Mouse (Mus musculus) ovary, postnatal 36 days (tissue): Measurements from ENCODE around the gene Morf4l2.
"Not testable (repeated sequence)": the region's sequence is repeated elsewhere in the genome, so short reads cannot be mapped to it uniquely, and the experiment has no call there.

Source experiments
- DNase-seq: peaks from one replicate; pipeline ENCODE4 v3.0.0; 2022; ENCODE audit warnings: low spot score, mixed read lengths

The Morf4l2 gene

DNA sequence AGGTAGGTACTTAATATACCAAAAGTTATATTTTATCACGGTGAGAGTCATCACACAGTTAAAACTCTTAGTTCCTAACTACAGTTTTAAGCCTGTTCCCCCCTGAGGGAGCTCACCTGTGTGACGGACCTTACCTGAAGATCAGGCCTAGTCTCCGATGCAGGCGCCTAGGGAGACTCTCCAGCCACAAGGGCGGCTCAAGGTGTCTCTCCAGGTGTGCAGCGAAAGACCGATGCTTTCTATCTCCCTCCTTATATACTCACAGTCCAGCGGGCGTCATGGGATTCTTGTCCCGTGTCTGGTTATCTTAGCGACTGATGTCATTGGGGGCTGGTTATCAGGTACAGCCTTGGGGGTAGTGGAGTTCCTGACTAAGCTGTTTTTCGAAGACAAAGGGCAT lies at the start of gene Morf4l2:
Morf4l2 (minus strand) TSS at position 232 of the 400 bp plus-strand sequence.
- DNase-seq, result no peak

DNA sequence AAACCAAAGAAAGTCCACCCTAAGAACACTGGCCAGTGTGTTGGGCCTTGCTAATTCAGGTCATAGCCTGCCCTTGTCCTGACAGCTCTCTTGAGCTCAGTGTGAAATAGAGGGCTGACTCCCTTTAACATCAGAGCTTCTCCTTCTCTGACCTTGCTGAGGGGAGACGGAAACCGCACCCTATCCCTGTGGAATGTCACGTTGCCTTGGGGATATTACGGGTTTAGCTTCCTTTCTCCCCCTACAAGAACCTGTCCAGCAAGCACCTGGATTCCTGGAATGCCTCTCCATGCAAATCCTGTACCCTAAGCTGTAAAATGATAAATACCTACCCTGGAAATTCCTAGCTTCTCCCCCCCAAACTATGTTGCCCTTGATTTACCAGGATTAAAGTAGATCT lies 46.0 kb upstream of the Morf4l2 start:
- no peak for DNase-seq

DNA sequence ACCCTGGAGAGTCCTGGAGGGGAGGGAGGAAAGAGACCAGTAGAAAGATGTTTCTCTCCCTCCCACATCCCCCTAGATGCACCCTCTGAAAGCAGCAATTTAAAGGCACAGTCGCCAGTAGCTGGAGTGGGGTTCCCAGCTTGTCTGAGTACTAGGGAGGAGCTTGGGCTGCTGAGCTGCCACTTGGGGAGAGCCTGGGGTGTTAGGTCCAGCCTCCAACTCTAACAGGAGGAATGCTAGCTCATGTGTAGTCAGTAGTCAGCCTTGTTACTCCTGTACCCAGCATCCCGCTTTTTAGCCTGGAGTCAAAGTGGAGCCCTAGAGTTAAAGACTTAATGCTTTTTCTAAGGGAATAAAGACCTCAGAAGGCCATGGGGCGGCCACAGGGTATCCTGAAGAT lies 36.6 kb upstream of the Morf4l2 start, which contains the start of gene Glra4:
Glra4 (minus strand) TSS at position 101 of the 400 bp plus-strand sequence.
- DNase-seq, result no peak

DNA sequence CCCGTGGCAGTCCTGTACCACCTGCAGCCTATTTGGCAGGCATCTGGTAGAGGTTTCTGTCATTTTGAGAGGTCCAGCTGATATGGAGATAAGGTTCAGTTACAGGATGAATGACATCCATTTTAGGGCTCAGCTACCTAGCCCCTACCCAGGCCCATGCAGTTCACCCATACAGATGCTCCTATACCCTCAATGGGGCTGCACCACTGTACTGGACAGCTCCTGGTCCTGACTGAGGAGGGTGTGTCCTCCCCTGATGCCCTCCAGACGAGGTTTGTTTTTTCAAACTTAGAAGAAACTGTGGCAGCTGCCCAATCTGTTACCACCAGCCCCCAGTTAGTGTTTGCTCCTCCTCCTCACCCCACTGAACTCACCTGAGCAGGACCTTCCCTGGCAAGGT lies 35.8 kb upstream of the Morf4l2 start:
- no peak for DNase-seq

DNA sequence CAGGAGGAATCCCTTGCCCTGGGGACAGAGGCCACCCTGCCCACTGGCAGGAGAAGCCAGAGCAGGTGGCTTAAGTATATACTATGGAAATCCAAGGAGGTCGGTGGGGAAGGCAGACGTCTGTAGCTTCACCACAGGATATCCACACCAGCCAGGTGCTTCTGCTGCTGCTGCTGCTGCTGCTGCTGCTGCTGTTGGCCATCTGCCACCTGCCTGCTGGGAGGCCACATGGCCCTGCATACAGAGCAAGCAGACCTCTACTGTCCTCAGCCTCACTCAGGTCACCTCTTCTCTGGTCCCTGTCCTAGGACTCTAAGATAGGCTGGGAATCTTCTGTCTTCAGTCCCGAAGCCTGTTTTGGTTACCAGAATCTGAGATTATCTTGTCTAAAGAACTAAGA lies 34.6 kb upstream of the Morf4l2 start:
- DNase-seq, result no peak

DNA sequence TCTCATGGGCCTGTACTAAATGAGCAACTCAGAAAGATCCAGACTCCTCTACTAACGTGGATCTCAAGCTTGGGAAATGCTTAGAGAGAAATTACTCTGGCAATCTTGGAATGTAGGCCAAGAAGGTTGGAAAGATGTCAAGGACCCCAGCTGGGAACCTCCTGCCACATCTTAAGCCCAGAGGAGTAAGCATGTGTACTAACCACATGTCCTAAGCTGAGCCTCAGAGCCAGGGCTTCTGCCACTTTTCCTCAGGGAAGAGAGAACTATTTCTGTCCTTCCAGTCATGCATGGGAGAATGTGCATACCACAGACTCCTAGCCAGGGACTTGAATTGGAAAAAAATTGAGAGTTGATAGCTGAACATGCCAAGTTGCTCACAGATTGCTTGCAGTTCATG lies 29.5 kb upstream of the Morf4l2 start:
- no peak for DNase-seq

DNA sequence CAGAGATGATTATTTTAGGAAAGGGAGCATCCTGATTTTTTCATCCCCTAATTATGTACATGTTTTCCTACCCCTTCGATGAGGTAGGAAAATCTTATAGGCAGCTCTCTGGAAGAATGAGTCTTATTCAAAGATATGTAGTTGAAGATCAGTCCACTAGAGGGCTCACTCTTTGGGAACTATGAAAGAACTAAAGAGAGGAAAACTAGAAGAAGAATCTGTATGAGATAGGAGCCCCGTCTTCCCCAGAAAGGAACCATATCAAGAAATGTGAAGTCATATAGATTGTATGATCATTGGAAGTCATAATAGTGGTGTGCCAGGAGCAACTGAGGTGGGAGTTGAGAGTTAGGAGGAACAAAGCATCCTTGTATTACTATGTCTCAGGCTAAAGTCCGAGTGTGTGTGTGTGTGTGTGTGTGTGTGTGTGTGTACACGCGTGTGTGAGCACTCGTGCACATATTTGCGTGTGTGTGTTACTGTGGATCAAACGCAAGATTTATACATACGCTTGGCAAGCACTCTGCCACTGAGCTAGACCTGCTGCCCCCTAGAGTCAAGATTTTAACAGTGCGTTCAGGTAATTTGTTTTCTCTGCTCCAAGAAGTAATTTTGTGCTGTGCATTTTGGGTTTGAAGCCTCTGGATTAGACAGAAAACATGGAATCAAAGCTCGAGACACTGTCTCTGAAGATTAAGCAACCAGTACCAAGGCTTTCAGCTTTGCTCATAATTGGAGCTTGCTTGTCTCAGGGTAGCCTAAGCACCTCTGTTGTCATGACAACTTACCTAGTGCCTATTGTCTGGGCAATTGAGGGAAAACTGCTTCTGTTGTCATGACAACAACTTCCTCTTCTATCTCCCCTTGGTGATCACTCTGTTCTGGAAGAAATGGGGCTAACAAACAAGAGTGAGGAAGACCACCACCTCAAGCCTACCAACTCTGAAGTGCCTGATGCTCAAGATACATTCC lies 17.9 kb upstream of the Morf4l2 start:
- DNase-seq, result no peak

DNA sequence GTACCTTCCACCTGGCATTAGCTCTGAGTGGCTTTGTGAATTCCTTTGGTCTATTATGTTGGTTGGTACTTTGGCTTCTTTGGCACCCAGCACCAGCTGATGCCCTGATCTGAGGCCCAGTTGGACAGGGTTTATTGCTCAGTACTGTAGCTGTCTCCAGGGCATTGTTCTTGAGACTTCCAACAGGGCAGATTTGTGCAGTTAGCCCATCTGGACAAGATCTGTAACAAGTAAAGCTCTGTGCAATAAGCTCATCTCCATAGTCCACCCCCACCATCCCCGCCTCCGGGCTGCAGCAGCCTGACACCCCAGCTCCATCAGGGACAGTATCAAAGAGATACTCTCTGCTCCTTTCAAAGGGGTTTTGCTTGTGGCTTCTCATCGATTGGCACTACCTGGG lies 12.0 kb upstream of the Morf4l2 start:
- DNase-seq, result no peak

DNA sequence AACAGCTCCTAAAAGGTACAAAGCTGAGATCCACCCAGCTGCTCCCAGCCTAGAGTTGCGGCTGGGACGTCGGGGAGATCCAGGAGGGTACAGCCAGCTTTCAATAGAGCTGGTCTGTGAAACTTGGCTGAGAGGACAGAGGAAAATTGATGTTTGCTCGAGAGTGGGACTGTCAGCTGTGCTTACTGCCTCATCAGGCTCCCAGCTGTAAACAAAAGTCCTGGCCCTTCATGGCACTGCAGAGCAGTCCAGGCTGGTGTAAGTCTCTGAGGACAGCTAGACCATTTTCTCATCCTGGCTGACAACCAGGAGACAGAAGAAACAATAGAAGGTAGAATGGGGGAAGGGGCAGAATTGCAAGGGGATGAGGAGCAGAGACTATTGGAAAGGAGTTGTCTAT lies 5.8 kb upstream of the Morf4l2 start:
- DNase-seq, result no peak

DNA sequence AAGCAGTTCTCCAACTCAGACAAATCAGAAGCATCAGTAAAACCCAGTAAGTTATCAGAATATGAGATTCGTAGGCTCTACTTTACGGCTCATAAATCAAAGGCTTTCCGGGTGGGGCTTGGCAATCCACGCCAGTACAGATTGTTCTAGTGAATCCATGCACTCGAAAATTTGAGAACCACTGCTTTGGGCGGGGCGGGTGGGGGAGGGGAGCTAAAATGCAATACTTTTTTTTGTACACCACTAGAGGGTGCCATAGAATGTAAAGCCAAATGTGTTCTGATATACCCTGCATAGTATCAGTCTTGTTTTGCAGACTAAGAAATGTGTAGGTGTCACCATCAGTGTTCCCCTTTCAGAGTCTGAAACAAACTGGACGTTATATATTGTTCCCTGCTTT lies 1.2 kb upstream of the Morf4l2 start:
- no peak for DNase-seq

DNA sequence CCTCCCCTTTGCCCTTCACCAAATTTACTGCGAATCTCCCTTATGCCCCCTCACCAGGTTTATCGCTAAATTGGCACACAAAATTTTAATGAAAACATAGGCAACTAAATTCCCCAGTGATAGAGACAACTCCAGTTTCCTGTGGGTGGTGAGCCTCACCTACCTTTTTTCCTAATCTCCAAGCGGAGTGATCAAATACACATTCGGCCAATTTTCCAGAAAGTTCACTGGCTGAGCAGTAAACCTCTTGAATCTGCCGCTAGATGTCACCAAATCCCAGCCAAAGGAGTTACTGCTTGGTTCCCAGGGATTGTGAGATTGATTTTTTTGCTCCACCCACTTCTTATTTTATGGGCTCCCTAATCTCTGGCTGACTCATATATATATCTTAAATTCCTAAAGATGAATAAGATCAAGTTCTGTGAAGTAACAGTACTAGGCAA lies 808 bp downstream of the Morf4l2 start:
- DNase-seq, result peak; percentile 6

DNA sequence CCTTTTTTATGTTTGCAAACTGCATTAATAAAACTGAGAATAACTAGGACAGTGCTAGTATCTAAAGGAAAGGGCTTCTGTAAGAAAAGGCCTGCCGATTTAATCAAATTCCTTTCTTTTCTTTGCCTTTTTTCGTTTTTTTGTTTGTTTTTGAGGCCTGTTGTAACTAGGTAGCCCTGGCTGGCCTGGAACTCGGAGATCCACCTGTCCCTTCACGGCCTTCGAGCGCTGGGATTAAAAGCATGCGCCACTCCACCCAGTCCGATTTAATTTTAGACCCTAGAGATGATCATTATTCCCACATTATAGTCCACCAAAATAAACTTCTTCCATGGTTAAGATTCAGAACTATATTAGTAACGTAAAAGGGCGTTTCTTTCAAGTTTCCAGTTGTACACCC lies 1.2 kb downstream of the Morf4l2 start:
- no peak for DNase-seq

DNA sequence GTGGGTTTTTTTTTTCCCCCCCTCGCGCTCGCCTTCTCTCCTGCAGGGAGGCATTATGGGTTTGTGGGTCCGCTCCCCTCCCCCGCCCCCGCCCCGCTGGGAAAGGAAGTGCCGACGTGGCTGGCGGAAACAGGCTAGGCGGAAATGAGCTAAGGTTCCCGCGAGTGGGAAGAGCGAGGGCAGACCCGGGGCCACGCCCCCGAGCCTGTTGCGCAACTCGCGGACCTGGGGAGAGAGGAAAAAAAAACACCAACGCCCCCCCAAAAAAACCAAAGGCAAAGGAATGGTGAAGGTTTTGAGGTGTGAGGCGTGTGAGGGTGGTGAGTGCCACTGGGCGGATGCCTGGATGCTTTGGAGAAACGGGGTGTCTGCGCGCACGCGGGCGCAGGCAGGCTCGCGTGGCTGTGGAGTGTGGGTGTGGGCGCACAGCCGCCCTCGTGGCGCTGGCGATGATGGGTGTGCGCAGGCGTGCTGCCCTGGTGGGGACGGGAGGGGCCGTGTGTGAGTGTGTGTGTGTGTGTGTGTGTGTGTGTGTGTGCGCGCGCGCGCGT lies 1.8 kb downstream of the Morf4l2 start:
- peak; percentile 83 for DNase-seq

DNA sequence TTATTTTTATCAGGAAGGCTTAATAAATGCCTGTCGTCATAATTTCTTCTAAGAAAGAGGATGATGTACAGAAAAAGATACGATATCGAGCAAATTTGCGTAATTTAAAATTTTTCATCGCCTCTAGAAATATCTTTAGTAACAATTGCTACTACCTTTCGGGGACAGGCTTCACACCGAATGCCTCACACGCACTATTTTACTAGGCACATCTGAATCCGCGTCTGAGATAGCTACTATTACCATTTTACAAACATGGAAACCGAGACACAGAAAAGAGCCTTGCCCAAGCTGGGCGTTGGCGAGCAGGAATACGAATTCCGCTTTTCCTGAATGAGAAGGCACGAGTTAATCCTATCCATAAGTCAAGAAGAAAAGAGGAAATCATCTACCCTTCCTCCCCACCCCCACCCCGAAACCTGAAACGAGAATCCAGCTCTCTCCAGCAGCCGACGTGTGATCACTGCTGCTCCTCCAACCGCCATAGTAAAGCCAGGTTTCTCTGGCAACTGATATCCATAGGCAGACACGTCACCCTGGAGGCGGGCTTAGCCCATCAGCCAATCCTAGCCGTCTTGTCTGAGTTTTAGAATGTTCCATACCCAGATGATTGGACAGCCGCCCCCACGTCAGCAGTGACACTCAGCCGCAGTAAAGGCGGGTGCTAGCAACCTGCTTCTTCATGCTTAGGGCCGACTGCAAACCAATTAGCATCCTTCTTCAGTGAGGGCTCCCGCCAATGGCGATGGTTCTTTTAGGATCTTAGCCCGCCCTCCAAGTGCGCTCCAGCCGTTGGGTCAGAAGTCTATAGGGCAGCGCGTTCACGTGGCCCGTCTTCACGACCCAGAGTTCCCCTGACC lies 2.5 kb downstream of the Morf4l2 start:
- DNase-seq, result no peak

DNA sequence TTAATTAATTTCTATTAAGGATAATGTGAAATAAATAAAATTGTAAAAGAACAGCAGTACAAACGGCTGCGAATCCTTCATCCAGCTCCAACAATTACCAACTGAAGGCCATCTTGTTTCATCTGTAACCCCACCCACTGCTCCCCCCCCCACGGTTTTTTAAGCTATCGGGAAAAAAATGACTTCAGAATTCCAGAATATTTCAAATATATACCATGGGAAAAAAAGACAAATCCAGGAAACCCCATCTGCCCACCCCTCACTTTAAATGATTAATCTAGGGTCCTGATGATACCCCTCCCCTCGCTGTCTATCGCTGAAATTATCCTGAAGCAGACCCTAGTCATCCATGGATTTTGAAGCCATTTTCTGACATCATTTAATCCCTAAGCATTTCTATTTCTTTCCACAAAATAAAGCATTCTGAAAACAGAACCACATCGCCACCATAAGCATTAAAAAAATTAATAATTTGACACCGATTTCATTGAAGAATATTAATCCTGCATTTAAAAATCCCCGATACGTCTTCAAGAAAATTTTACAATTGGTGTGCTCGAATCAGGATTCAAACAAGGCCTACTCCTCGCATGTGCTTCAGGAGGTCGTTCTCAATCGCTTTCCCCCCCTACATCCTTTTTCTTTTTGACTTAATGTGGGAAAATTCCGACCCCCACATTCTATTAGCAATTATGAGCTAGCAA lies 3.3 kb downstream of the Morf4l2 start:
- DNase-seq, result no peak

DNA sequence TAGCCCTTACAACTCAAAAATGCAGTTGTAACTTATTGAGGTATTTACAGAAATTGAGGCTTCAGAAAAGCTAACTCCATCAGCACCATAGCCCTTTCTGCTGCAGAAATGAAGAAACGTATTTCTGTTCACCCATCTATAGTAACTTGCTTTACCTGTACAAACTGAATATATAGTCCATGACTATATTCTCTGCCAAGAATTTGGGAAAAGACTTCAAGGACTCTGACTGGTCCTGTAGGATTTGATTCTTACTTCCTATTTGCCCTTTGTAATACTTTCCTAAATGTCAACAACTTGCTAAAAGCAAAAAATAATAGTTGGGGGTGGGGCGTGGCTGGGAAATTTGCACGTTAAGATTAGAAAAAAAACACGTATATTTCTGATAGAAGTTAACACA lies 11.5 kb downstream of the Morf4l2 start:
- DNase-seq, result no peak

DNA sequence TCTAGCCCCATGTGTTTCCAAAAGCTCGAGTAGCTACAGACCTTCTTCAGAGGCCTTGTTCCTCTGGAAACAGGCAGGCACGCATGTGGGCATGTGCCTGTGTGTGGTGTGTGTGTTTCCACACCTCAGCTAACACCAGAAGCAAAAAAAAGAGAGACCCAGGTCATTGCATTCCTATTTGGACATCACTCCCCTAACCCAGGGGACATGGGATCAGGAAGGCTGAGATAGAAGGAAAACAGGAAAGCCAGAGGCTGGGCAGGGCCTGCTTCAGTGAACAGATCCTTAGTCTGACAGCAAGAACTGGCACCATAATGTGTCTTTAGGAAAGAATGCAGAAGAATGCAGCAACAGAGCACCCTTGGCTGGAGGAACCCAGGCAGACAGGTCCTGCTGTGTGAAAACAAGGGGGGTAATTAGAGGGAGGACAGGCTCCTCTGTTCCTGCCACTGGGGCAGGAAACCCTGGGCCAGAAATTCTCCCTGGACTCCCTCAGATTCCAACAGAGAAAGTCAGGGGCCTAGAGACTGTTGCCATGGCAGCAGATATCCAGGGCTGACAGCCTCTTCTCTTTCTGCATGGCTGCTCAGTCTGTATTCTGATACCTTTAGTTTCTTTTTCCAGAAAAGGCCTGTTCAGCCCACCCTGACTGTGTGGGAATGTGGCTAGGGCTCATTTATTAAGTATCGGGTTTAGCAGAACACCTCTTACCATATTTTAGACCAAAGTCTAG lies 28.6 kb downstream of the Morf4l2 start:
- not testable (repeated sequence) for DNase-seq

DNA sequence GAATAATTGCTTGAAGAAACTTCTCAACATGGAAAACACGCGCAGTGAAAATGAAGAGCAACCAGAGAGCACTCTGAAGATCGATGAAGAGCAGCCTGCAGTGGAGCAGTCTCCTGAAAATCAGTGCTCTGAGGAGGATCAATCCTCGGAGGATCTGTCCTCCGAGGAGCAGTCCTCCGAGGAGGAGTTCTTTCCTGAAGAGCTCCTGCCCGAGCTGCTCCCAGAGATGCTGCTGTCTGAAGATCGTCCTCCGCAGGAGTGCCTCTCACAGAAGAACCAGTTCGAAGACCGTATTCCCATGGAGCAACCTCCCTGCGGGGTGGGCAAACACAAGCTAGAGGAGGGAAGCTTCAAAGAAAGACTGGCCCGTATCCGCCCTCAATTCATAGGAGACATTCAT lies 34.7 kb downstream of the Morf4l2 start:
- DNase-seq, result no peak

DNA sequence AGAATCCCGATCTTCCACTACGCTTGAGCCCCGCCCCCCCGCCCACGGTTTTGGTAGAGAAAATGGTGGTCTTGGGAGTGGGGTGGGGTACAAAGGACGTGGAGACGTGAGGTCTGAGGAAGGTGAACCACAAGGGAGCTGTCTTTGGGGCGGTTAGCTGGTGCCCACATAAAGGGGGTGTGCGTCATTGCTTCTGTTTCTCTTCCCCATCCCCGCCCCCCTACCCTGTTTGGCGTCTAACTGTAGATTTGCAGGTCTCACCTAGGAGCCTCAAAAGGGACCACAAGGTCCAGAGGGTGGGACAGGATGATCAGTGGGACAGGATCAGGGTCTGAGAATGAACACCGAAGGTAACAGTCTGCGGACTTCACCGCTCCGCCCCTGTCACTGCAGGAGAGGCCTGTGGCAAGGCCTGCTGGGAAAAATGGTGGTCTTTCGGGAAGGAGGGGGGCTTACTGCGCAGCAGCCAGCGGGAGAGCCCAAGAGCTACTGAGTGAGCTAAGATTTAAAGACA lies 35.3 kb downstream of the Morf4l2 start:
- peak; percentile 45 for DNase-seq

DNA sequence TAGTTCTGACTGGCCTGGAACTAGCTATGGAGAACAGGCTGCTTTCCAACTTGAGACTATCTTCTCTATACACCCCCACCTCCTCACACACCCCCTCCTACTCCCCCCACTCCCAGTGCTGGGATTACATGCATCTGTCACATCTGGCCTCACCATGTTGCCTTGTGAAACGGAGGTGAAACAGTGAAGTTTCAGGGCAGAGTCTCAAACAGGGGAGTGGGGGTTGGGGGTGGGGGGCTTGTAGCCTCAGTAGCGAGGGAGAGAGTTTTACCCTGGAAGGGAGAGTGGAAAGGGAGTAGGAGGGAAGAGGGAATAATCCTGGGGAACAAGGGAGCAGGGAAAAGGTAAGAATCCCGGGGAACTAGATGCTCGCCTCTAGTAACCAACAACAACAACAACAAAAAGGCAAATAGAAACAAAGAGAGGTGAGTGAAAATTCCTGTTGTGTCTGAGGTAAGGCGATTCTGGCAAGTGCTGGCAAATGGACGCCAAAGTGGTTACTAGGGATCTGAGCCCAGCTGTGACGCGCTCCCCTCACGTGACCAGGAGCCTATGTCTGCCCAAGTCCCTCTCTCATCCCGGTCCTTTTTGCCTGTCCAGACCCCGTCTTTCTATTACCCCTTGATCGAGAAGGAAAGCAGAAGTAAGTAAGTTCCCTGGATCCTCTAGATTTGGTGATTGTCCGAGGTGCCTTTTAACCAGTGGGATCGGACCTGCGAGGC lies 35.9 kb downstream of the Morf4l2 start, which contains the start of gene Tceal1:
Tceal1 (plus strand) TSS at position 537 of the 722 bp plus-strand sequence.
- peak; percentile 53 for DNase-seq
